Mouse (Mus musculus): ENCODE results near the gene Sost. TPM values are rescaled to one million over a fixed set of nuclear protein-coding genes. Genes with fewer than 3 reads are reported as not detected.
A peak's percentile ranks its signal among the peaks of the same experiment; 100 is the strongest.

The Sost gene
- polyA plus RNA-seq, 2 experiments, result 0.12 TPM; not detected in 1

DNA sequence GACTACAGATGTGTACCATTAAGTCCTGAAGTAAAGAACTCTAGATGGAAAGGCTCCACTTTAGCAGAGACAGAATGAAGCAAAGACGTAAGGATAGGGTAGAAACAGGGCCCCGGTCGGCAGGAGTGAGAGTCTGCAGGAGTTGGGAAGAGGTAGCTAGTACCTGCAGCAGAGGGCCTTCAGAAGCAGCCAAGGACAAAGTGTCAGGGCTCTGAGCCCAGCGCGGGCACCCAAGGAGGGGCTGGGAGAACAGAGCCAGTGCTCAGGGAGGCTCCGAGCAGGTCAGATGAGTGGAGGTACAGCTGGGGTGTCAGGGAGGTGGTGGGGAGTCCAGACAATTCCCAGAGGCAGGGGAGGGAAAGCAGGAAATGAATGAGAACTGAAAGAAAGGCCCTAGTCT lies 42.8 kb downstream of the Sost start:
- DNase-seq (ENCODE audit: low read depth in 3 of 3, low spot score in 3 of 3) (no peak), ATAC-seq (ENCODE audit: insufficient read depth) (no peak)
- no peak for TF ChIP-seq CTCF (IDR thresholded peaks at IDR 0.05; ENCODE audit: low read depth)
- Histone ChIP-seq H3K27me3 (ENCODE audit: control insufficient read depth, insufficient read depth, low read length) (no peaks in the 10 kb centered on the region), H3K27ac (no peak overlapping the region), H3K9me3 (ENCODE audit: control insufficient read depth, low read length) (no peaks in the 10 kb centered on the region), H3K4me1 (replicated peaks; ENCODE audit: control insufficient read depth in 2 of 2, insufficient read depth in 2 of 2, low read length in 1 of 2) (no peaks in the 10 kb centered on the region), H3K4me2 (ENCODE audit: low read depth) (no peak overlapping the region), H3K9ac (replicated peaks) (no peak overlapping the region), H3K36me3 (replicated peaks; ENCODE audit: control insufficient read depth, insufficient read depth, low read depth) (no peaks in the 10 kb centered on the region), H3K4me3 (ENCODE audit: insufficient read depth in 1 of 2, low read depth in 2 of 2, low read length in 2 of 2) (no peak overlapping the region)
- WGBS (ENCODE audit: insufficient replicate concordance), result 65% methylated on average over 6 of the region's 6 CpGs

DNA sequence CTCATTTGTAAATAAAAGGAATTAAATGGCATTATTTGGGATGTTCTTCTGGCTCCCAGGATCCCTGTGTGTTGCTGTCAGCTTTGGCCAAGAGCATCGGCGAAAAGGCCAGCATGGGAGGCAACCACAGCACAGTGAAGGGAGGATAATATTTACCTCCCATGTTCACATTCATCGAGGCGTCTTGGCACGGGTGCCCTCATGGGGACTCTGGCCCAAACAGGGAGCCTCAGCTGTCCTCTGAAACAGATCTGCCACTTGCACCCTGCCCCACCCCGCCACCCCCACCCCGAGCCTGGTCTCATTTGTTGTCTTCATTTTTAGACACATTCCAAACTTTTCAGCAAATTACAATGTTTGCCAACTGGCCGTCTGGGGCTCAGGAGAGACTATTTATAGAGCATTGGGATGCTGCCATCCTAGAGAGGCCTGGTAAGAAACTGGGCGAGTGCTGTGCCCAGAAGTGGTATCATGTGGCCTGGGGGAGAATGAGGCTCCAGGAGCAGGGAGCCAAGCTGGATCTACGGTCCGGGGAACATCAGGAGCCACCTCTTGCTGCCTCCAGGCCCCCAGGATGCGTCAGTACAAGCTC lies 45.4 kb downstream of the Sost start:
- DNase-seq (ENCODE audit: low read depth in 3 of 3, low spot score in 3 of 3), result no peak
- Histone ChIP-seq H3K4me3 (ENCODE audit: insufficient read depth in 1 of 2, low read depth in 2 of 2, low read length in 2 of 2) (no peak overlapping the region), H3K9me3 (ENCODE audit: control insufficient read depth, low read length) (no peaks in the 10 kb centered on the region), H3K36me3 (replicated peaks; ENCODE audit: control insufficient read depth, insufficient read depth, low read depth) (no peaks in the 10 kb centered on the region), H3K4me2 (ENCODE audit: low read depth) (no peak overlapping the region), H3K27ac (no peak overlapping the region), H3K27me3 (ENCODE audit: control insufficient read depth, insufficient read depth, low read length) (no peaks in the 10 kb centered on the region), H3K4me1 (replicated peaks; ENCODE audit: control insufficient read depth in 2 of 2, insufficient read depth in 2 of 2, low read length in 1 of 2) (no peaks in the 10 kb centered on the region), H3K9ac (replicated peaks) (no peak overlapping the region)
- no peak for ATAC-seq (ENCODE audit: insufficient read depth)
- TF ChIP-seq CTCF (IDR thresholded peaks at IDR 0.05; ENCODE audit: low read depth) (no peak), EP300 (IDR thresholded peaks at IDR 0.05; ENCODE audit: low read depth) (no peak)
- WGBS (ENCODE audit: insufficient replicate concordance), result 65% methylated on average over 12 of the region's 12 CpGs

- DNase-seq (ENCODE audit: low read depth in 3 of 3, low spot score in 3 of 3) (peak; percentile 30 to 49 (median 36)), ATAC-seq (ENCODE audit: insufficient read depth) (no peak)
- no peak for TF ChIP-seq EP300 (IDR thresholded peaks at IDR 0.05; ENCODE audit: low read depth)
- peak; percentile 96 for TF ChIP-seq CTCF (IDR thresholded peaks at IDR 0.05; ENCODE audit: low read depth)
- Histone ChIP-seq H3K36me3 (replicated peaks; ENCODE audit: control insufficient read depth, insufficient read depth, low read depth) (no peaks in the 10 kb centered on the region), H3K27ac (no peak overlapping the region), H3K4me2 (ENCODE audit: low read depth) (no peak overlapping the region), H3K9ac (replicated peaks) (no peak overlapping the region), H3K27me3 (ENCODE audit: control insufficient read depth, insufficient read depth, low read length) (no peaks in the 10 kb centered on the region), H3K4me3 (ENCODE audit: insufficient read depth in 1 of 2, low read depth in 2 of 2, low read length in 2 of 2) (no peak overlapping the region), H3K4me1 (replicated peaks; ENCODE audit: control insufficient read depth in 2 of 2, insufficient read depth in 2 of 2, low read length in 1 of 2) (no peaks in the 10 kb centered on the region), H3K9me3 (ENCODE audit: control insufficient read depth, low read length) (no peaks in the 10 kb centered on the region)
- whole genome bisulfite sequencing (ENCODE audit: insufficient replicate concordance), result 0% methylated on average over 6 of the region's 6 CpGs
These were observed 47.2 kb downstream of the Sost start for GRCm38 (mm10) chr11:101919660-101920059.

DNA sequence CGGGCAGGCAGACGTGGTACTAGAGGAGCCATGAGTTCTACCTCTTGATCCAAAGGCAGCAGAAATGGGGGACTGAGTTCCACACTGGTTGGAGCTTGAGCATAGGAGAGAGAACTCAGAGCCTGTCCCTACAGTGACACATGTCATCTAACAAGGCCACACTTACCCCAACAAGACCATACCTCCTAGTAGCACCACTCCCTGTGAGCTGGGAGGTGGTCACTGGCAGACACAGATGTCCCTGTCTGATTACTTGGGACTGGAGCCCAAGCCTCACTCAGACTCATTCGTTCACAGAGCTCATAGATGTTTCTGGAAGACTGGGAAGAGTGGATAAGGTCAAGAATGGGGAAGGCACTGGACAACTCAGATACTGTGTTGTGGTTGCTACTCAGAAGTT lies 48.2 kb downstream of the Sost start:
- TF ChIP-seq EP300 (IDR thresholded peaks at IDR 0.05; ENCODE audit: low read depth), result no peak
- TF ChIP-seq CTCF (IDR thresholded peaks at IDR 0.05; ENCODE audit: low read depth), result no peak
- WGBS (ENCODE audit: insufficient replicate concordance), result 39% methylated on average over 3 of the region's 3 CpGs
- Histone ChIP-seq H3K27me3 (ENCODE audit: control insufficient read depth, insufficient read depth, low read length) (no peaks in the 10 kb centered on the region), H3K4me3 (ENCODE audit: insufficient read depth in 1 of 2, low read depth in 2 of 2, low read length in 2 of 2) (no peak overlapping the region), H3K4me2 (ENCODE audit: low read depth) (no peak overlapping the region), H3K4me1 (replicated peaks; ENCODE audit: control insufficient read depth in 2 of 2, insufficient read depth in 2 of 2, low read length in 1 of 2) (no peaks in the 10 kb centered on the region), H3K9me3 (ENCODE audit: control insufficient read depth, low read length) (no peaks in the 10 kb centered on the region), H3K9ac (replicated peaks) (no peak overlapping the region), H3K27ac (no peak overlapping the region), H3K36me3 (replicated peaks; ENCODE audit: control insufficient read depth, insufficient read depth, low read depth) (no peaks in the 10 kb centered on the region)
- no peak for DNase-seq (ENCODE audit: low read depth in 3 of 3, low spot score in 3 of 3)
- no peak for ATAC-seq (ENCODE audit: insufficient read depth)

DNA sequence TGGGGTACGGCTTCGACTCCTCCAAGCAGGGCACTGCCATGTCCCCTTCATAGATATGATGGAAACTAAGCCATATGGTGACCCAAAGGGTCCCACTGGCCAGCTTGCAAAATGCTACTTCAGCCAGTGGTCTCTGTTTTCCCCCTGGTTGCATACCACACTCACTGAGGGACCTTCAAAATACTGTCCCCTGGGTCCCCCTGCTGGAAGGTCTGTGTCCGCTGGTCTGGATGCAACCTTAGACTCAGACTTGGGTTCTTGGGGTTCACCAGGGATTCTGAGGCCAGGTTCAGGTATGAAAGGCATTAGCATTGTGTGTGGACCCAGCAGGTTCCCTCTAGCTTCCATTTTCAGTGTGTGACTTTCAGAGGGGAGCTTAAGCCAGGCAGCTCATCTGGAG lies 50.0 kb downstream of the Sost start:
- H3K4me1 ChIP-seq (replicated peaks; ENCODE audit: control insufficient read depth in 2 of 2, insufficient read depth in 2 of 2, low read length in 1 of 2), result no peaks in the 10 kb centered on the region
- 52% methylated on average over 3 of the region's 3 CpGs for WGBS (ENCODE audit: insufficient replicate concordance)
- H3K4me3 ChIP-seq (ENCODE audit: insufficient read depth in 1 of 2, low read depth in 2 of 2, low read length in 2 of 2), result no peak overlapping the region
- no peak for DNase-seq (ENCODE audit: low read depth in 3 of 3, low spot score in 3 of 3)
- no peaks in the 10 kb centered on the region for H3K27me3 ChIP-seq (ENCODE audit: control insufficient read depth, insufficient read depth, low read length)
- H3K9me3 ChIP-seq (ENCODE audit: control insufficient read depth, low read length), result no peaks in the 10 kb centered on the region
- H3K27ac ChIP-seq, result no peak overlapping the region
- no peaks in the 10 kb centered on the region for H3K36me3 ChIP-seq (replicated peaks; ENCODE audit: control insufficient read depth, insufficient read depth, low read depth)
- H3K9ac ChIP-seq (replicated peaks), result no peak overlapping the region
- no peak for ATAC-seq (ENCODE audit: insufficient read depth)
- TF ChIP-seq CTCF (IDR thresholded peaks at IDR 0.05; ENCODE audit: low read depth), result peak; percentile 35; the same call in 1 of the 2 replicates
- TF ChIP-seq EP300 (IDR thresholded peaks at IDR 0.05; ENCODE audit: low read depth), result no peak
- no peak overlapping the region for H3K4me2 ChIP-seq (ENCODE audit: low read depth)
